Mouse (Mus musculus): ENCODE measurements around the gene Elac2. TPM values are rescaled to one million over a fixed set of nuclear protein-coding genes. Genes with fewer than 3 reads are reported as not detected.

The Elac2 gene
- total and polyA plus RNA-seq, 3 experiments: 23.6 to 34.7 (median 32.1) TPM

DNA sequence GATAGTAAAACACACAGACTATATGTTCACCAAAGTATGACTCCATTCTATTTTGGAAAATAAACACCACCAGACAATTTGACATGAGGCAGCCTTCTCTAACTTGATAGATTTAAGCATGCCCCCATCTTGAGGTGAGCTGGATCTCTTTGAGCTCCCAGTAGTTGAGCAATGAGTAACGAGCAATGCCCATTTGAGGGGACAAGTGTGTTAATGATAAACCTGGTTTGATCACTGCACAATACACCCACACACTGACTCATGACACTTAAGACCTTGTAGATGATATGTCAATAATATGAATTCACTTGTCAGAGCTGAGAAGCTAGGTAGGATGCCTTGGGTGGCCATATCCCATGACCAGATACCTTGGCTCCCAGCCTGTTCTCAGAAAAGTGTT is 51.4 kb downstream of the Elac2 start:
- Histone ChIP-seq H3K27me3 (ENCODE audit: insufficient read depth, low read length) (peaks cover 8% of the 10 kb centered on the region), H3K4me1 (ENCODE audit: insufficient read depth, low read depth, low read length) (no peaks in the 10 kb centered on the region), H3K9me3 (replicated peaks) (no peaks in the 10 kb centered on the region), H3K36me3 (replicated peaks) (no peaks in the 10 kb centered on the region), H3K4me3 (ENCODE audit: low read depth, low read length) (no peak overlapping the region)
- ATAC-seq (ENCODE audit: extremely low read depth, insufficient number of reproducible peaks, low FRiP score, poor library complexity, severe bottlenecking): no peak
- no peak for TF ChIP-seq CTCF (IDR thresholded peaks at IDR 0.05; ENCODE audit: low read depth, low read length)
- no peak for TF ChIP-seq GATA2 (IDR thresholded peaks at IDR 0.05; ENCODE audit: borderline replicate concordance, low read depth, low read length)
- TF ChIP-seq GATA1 (IDR thresholded peaks at IDR 0.05; ENCODE audit: borderline replicate concordance, low read length): no peak
- TF ChIP-seq TAL1 (conservative IDR thresholded peaks at IDR 0.05; ENCODE audit: low read depth, low read length): no peak
- no peak for TF ChIP-seq POLR2AphosphoS5 (IDR thresholded peaks at IDR 0.05; ENCODE audit: insufficient replicate concordance, low read depth, low read length)
- DNase-seq (ENCODE audit: low spot score): no peak

DNA sequence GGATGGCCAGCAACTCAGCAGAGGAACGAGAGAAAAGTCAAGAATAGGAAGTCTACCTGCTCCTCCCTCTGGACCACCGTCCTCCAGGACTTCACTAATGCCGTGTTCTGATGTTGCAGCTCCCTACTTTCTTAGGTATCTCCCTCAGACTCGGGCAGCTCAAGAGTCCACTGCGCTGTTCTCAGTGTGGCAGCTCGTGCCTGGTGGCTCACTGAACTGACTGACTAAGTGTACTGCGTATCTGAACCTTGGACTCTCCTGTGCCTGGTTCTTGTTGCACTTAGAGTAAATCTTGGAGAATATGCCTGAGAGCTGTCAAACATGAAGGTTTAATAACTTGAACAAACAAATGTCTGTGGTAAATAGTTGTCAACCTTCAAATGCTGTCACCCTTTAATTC is 53.4 kb downstream of the Elac2 start:
- no peaks in the 10 kb centered on the region for H3K36me3 ChIP-seq (replicated peaks)
- no peak overlapping the region for H3K4me3 ChIP-seq (ENCODE audit: low read depth, low read length)
- DNase-seq (ENCODE audit: low spot score): no peak
- TF ChIP-seq POLR2AphosphoS5 (IDR thresholded peaks at IDR 0.05; ENCODE audit: insufficient replicate concordance, low read depth, low read length) (no peak), GATA1 (IDR thresholded peaks at IDR 0.05; ENCODE audit: borderline replicate concordance, low read length) (no peak), GATA2 (IDR thresholded peaks at IDR 0.05; ENCODE audit: borderline replicate concordance, low read depth, low read length) (no peak), TAL1 (conservative IDR thresholded peaks at IDR 0.05; ENCODE audit: low read depth, low read length) (no peak), CTCF (IDR thresholded peaks at IDR 0.05; ENCODE audit: low read depth, low read length) (no peak)
- no peaks in the 10 kb centered on the region for H3K9me3 ChIP-seq (replicated peaks)
- peaks cover 8% of the 10 kb centered on the region for H3K27me3 ChIP-seq (ENCODE audit: insufficient read depth, low read length)
- H3K4me1 ChIP-seq (ENCODE audit: insufficient read depth, low read depth, low read length): no peaks in the 10 kb centered on the region
- ATAC-seq (ENCODE audit: extremely low read depth, insufficient number of reproducible peaks, low FRiP score, poor library complexity, severe bottlenecking): no peak

- no peak for ATAC-seq (ENCODE audit: extremely low read depth, insufficient number of reproducible peaks, low FRiP score, poor library complexity, severe bottlenecking)
- H3K9me3 ChIP-seq (replicated peaks): no peaks in the 10 kb centered on the region
- no peaks in the 10 kb centered on the region for H3K4me1 ChIP-seq (ENCODE audit: insufficient read depth, low read depth, low read length)
- TF ChIP-seq GATA1 (IDR thresholded peaks at IDR 0.05; ENCODE audit: borderline replicate concordance, low read length): no peak
- TF ChIP-seq POLR2AphosphoS5 (IDR thresholded peaks at IDR 0.05; ENCODE audit: insufficient replicate concordance, low read depth, low read length): no peak
- no peak for TF ChIP-seq GATA2 (IDR thresholded peaks at IDR 0.05; ENCODE audit: borderline replicate concordance, low read depth, low read length)
- no peak for TF ChIP-seq CTCF (IDR thresholded peaks at IDR 0.05; ENCODE audit: low read depth, low read length)
- TF ChIP-seq TAL1 (conservative IDR thresholded peaks at IDR 0.05; ENCODE audit: low read depth, low read length): no peak
- peaks cover 4% of the 10 kb centered on the region for H3K27me3 ChIP-seq (ENCODE audit: insufficient read depth, low read length)
- H3K36me3 ChIP-seq (replicated peaks): no peaks in the 10 kb centered on the region
- DNase-seq (ENCODE audit: low spot score): no peak
- H3K4me3 ChIP-seq (ENCODE audit: low read depth, low read length): no peak overlapping the region
These were observed 60.2 kb downstream of the Elac2 start for GRCm38 (mm10) chr11:65038996-65039395.

- Histone ChIP-seq H3K36me3 (replicated peaks) (no peaks in the 10 kb centered on the region), H3K9me3 (replicated peaks) (no peaks in the 10 kb centered on the region), H3K4me1 (ENCODE audit: insufficient read depth, low read depth, low read length) (no peaks in the 10 kb centered on the region), H3K4me3 (ENCODE audit: low read depth, low read length) (no peak overlapping the region), H3K27me3 (ENCODE audit: insufficient read depth, low read length) (peaks cover 4% of the 10 kb centered on the region)
- no peak for TF ChIP-seq GATA1 (IDR thresholded peaks at IDR 0.05; ENCODE audit: borderline replicate concordance, low read length)
- ATAC-seq (ENCODE audit: extremely low read depth, insufficient number of reproducible peaks, low FRiP score, poor library complexity, severe bottlenecking) (no peak), DNase-seq (ENCODE audit: low spot score) (no peak)
These were observed 60.8 kb downstream of the Elac2 start for GRCm38 (mm10) chr11:65039517-65040095.

GRCm38 (mm10) chr11:65040556-65040955 is 61.7 kb downstream of the Elac2 start:
- DNase-seq (ENCODE audit: low spot score) (no peak), ATAC-seq (ENCODE audit: extremely low read depth, insufficient number of reproducible peaks, low FRiP score, poor library complexity, severe bottlenecking) (no peak)
- TF ChIP-seq TAL1 (conservative IDR thresholded peaks at IDR 0.05; ENCODE audit: low read depth, low read length): no peak
- Histone ChIP-seq H3K4me3 (ENCODE audit: low read depth, low read length) (no peak overlapping the region), H3K27me3 (ENCODE audit: insufficient read depth, low read length) (peaks cover 4% of the 10 kb centered on the region), H3K36me3 (replicated peaks) (no peaks in the 10 kb centered on the region), H3K4me1 (ENCODE audit: insufficient read depth, low read depth, low read length) (no peaks in the 10 kb centered on the region), H3K9me3 (replicated peaks) (no peaks in the 10 kb centered on the region)

DNA sequence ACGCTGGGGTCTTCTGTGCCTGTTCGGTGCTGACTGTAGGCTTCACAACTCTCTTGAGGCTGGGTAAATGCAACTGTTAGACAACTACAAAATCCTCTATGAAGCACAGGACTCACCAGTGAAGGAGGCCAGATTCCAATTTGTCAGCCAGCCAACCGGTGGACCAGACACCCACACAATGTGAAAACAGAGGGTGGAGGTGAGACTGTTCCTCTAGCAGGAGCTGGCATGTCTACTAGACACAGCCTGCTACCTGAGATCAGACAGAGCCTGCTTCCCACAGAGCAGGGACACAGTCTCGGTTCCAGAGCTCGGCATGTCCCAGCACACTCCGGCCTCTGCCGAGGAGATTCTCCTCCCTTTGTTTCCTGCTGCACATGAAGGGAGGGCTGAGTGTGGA is 70.3 kb downstream of the Elac2 start:
- no peaks in the 10 kb centered on the region for H3K36me3 ChIP-seq (replicated peaks)
- no peaks in the 10 kb centered on the region for H3K4me1 ChIP-seq (ENCODE audit: insufficient read depth, low read depth, low read length)
- no peaks in the 10 kb centered on the region for H3K9me3 ChIP-seq (replicated peaks)
- no peak for TF ChIP-seq TAL1 (conservative IDR thresholded peaks at IDR 0.05; ENCODE audit: low read depth, low read length)
- H3K4me3 ChIP-seq (ENCODE audit: low read depth, low read length): no peak overlapping the region
- ATAC-seq (ENCODE audit: extremely low read depth, insufficient number of reproducible peaks, low FRiP score, poor library complexity, severe bottlenecking) (no peak), DNase-seq (ENCODE audit: low spot score) (no peak)
- no peaks in the 10 kb centered on the region for H3K27me3 ChIP-seq (ENCODE audit: insufficient read depth, low read length)

DNA sequence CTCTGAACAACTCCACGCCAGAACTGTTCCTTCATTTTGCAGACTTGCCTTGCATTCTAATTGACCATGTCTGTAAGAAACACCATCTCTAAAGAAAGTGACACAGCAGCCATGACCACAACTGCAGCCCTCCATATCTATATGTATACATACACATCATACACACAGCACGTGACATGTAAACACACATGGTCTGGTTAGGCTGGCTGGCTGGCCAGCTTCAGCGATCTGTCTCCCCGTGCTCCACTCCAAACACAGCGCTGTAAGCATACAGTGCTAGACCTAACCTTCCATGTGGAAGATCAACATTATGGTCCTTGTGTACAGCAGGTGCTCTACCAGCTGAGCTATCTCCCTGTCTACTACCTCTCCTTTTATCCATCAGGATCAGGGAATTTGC is 72.0 kb downstream of the Elac2 start:
- Histone ChIP-seq H3K4me3 (ENCODE audit: low read depth, low read length) (no peak overlapping the region), H3K4me1 (ENCODE audit: insufficient read depth, low read depth, low read length) (no peaks in the 10 kb centered on the region), H3K9me3 (replicated peaks) (no peaks in the 10 kb centered on the region), H3K36me3 (replicated peaks) (no peaks in the 10 kb centered on the region), H3K27me3 (ENCODE audit: insufficient read depth, low read length) (no peaks in the 10 kb centered on the region)
- ATAC-seq (ENCODE audit: extremely low read depth, insufficient number of reproducible peaks, low FRiP score, poor library complexity, severe bottlenecking) (no peak), DNase-seq (ENCODE audit: low spot score) (no peak)
- TF ChIP-seq CTCF (IDR thresholded peaks at IDR 0.05; ENCODE audit: low read depth, low read length) (no peak), POLR2AphosphoS5 (IDR thresholded peaks at IDR 0.05; ENCODE audit: insufficient replicate concordance, low read depth, low read length) (no peak), GATA2 (IDR thresholded peaks at IDR 0.05; ENCODE audit: borderline replicate concordance, low read depth, low read length) (no peak), GATA1 (IDR thresholded peaks at IDR 0.05; ENCODE audit: borderline replicate concordance, low read length) (no peak), TAL1 (conservative IDR thresholded peaks at IDR 0.05; ENCODE audit: low read depth, low read length) (no peak)

Other genes starting within 250 kb of the Elac2 start
- gene 1700086D15Rik, start 180.9 kb downstream of the Elac2 start, total RNA-seq (2014; fragmentation: Nextera tagmentation): not detected in 2 replicates
- 0.11 TPM in 1 of 2 replicates, not detected in the other for gene 1700086D15Rik, start 180.9 kb downstream of the Elac2 start, total RNA-seq (2017)
- gene 1700086D15Rik, start 180.9 kb downstream of the Elac2 start, polyA plus RNA-seq (2012): not detected in 2 replicates
- not detected in 2 replicates for gene Arhgap44, start 183.9 kb downstream of the Elac2 start, total RNA-seq (2014; fragmentation: Nextera tagmentation)
- gene Arhgap44, start 183.9 kb downstream of the Elac2 start, total RNA-seq (2017): 0.11 TPM in 1 of 2 replicates, not detected in the other
- not detected in 2 replicates for gene Arhgap44, start 183.9 kb downstream of the Elac2 start, polyA plus RNA-seq (2012)